Mouse (Mus musculus): ENCODE results near the gene 9430097D07Rik. TPM values are rescaled to one million over a fixed set of nuclear protein-coding genes. Genes with fewer than 3 reads are reported as not detected.

Gene 9430097D07Rik
- total and polyA plus RNA-seq, 3 experiments = not detected

- no peaks in the 10 kb centered on the region for H3K79me2 ChIP-seq (replicated peaks; ENCODE audit: control insufficient read depth, extremely low read depth, insufficient read depth, poor library complexity, severe bottlenecking)
- in situ Hi-C loops (cut with MboI; ENCODE audit: low pct_ligation_motif_present, low pct_unique_long_range_greater_than_20kb, low sequenced_read_pairs) = no loop called here
- peaks cover 0 to 19% of the 10 kb centered on the region in 2 experiments for H3K36me3 ChIP-seq (replicated peaks in 1 of 2; ENCODE audit: control insufficient read depth in 1 of 2, insufficient read depth in 1 of 2, low read length in 1 of 2)
- peaks cover 16 to 36% of the 10 kb centered on the region in 2 experiments for H3K4me1 ChIP-seq (ENCODE audit: control insufficient read depth in 1 of 2, insufficient read depth in 2 of 2)
- no peak overlapping the region for H3K4me3 ChIP-seq (replicated peaks in 1 of 3; ENCODE audit: low read depth in 2 of 3, low read length in 2 of 3, poor library complexity in 1 of 3)
- dilution Hi-C loops (cut with MboI; ENCODE audit: extremely low pct_ligation_motif_present, extremely low pct_unique_long_range_greater_than_20kb, low sequenced_read_pairs) = no loop called here
- H3K9ac ChIP-seq (ENCODE audit: insufficient read depth, low read depth) = no peak overlapping the region
- no peak for DNase-seq (ENCODE audit: extremely low read depth)
- H3K27me3 ChIP-seq (replicated peaks) = no peaks in the 10 kb centered on the region
- no peak for TF ChIP-seq IRF4 (IDR thresholded peaks at IDR 0.05; ENCODE audit: low read depth, low read length)
- H3K9me3 ChIP-seq (replicated peaks; ENCODE audit: low read length) = no peaks in the 10 kb centered on the region
- H3K4me2 ChIP-seq (ENCODE audit: insufficient read depth, low read depth, poor library complexity, severe bottlenecking) = no peak overlapping the region
- no peak overlapping the region for H3K27ac ChIP-seq (ENCODE audit: insufficient read depth, low read depth)
Measured at GRCm38 (mm10) chr2:32546951-32547350, 28.5 kb downstream of the 9430097D07Rik start.

- H3K27me3 ChIP-seq (replicated peaks) = no peaks in the 10 kb centered on the region
- TF ChIP-seq CHD2 (IDR thresholded peaks at IDR 0.05; ENCODE audit: low read length) (no peak), CHD1 (IDR thresholded peaks at IDR 0.05; ENCODE audit: low read depth, low read length) (no peak), SMC3 (IDR thresholded peaks at IDR 0.05; ENCODE audit: low read depth, low read length) (no peak), PAX5 (IDR thresholded peaks at IDR 0.05; ENCODE audit: low read length) (no peak), EP300 (IDR thresholded peaks at IDR 0.05; ENCODE audit: low read length) (no peak), HCFC1 (IDR thresholded peaks at IDR 0.05; ENCODE audit: low read depth, low read length) (no peak), POLR2A (IDR thresholded peaks at IDR 0.05; ENCODE audit: low read depth, low read length) (no peak), ZKSCAN1 (IDR thresholded peaks at IDR 0.05; ENCODE audit: borderline replicate concordance, low read depth, low read length) (no peak), NELFE (IDR thresholded peaks at IDR 0.05; ENCODE audit: low read depth, low read length) (no peak), UBTF (IDR thresholded peaks at IDR 0.05; ENCODE audit: low read depth, low read length) (no peak), ZNF384 (IDR thresholded peaks at IDR 0.05; ENCODE audit: low read depth, low read length) (no peak), ETS1 (conservative IDR thresholded peaks at IDR 0.05; ENCODE audit: low read depth, low read length) (no peak), MAZ (IDR thresholded peaks at IDR 0.05; ENCODE audit: low read depth, low read length) (no peak)
- H3K36me3 ChIP-seq (replicated peaks in 1 of 2; ENCODE audit: control insufficient read depth in 1 of 2, insufficient read depth in 1 of 2, low read length in 1 of 2) = peaks cover 0 to 11% of the 10 kb centered on the region in 2 experiments
- H3K4me2 ChIP-seq (ENCODE audit: insufficient read depth, low read depth, poor library complexity, severe bottlenecking) = no peak overlapping the region
- dilution Hi-C loops (cut with MboI; ENCODE audit: extremely low pct_ligation_motif_present, extremely low pct_unique_long_range_greater_than_20kb, low sequenced_read_pairs) (no loop called here), in situ Hi-C loops (cut with MboI; ENCODE audit: low pct_ligation_motif_present, low pct_unique_long_range_greater_than_20kb, low sequenced_read_pairs) (no loop called here)
- DNase-seq (ENCODE audit: extremely low read depth) = no peak
- H3K4me1 ChIP-seq (ENCODE audit: control insufficient read depth in 1 of 2, insufficient read depth in 2 of 2) = peaks cover 16 to 49% of the 10 kb centered on the region in 2 experiments
- H3K79me2 ChIP-seq (replicated peaks; ENCODE audit: control insufficient read depth, extremely low read depth, insufficient read depth, poor library complexity, severe bottlenecking) = no peaks in the 10 kb centered on the region; the same call in 1 of the 2 replicates
- H3K9me3 ChIP-seq (replicated peaks; ENCODE audit: low read length) = no peaks in the 10 kb centered on the region
- no peak overlapping the region for H3K27ac ChIP-seq (ENCODE audit: insufficient read depth, low read depth)
- no peak overlapping the region for H3K4me3 ChIP-seq (replicated peaks in 1 of 3; ENCODE audit: low read depth in 2 of 3, low read length in 2 of 3, poor library complexity in 1 of 3)
- H3K9ac ChIP-seq (ENCODE audit: insufficient read depth, low read depth) = no peak overlapping the region
Measured at GRCm38 (mm10) chr2:32543031-32543449, 32.4 kb downstream of the 9430097D07Rik start.

- no peak for TF ChIP-seq CHD1 (IDR thresholded peaks at IDR 0.05; ENCODE audit: low read depth, low read length)
- TF ChIP-seq MAFK (IDR thresholded peaks at IDR 0.05; ENCODE audit: insufficient replicate concordance, low read length) = no peak
- TF ChIP-seq JUND (conservative IDR thresholded peaks at IDR 0.05; ENCODE audit: low read depth, low read length) = no peak
- no peak for TF ChIP-seq MAZ (IDR thresholded peaks at IDR 0.05; ENCODE audit: low read depth, low read length)
- TF ChIP-seq SIN3A (IDR thresholded peaks at IDR 0.05; ENCODE audit: low read length) = no peak
- no peak for TF ChIP-seq MYC (IDR thresholded peaks at IDR 0.05; ENCODE audit: low read depth, low read length)
- no peak for TF ChIP-seq UBTF (IDR thresholded peaks at IDR 0.05; ENCODE audit: low read depth, low read length)
- no peak for TF ChIP-seq MAX (IDR thresholded peaks at IDR 0.05; ENCODE audit: low read length)
- TF ChIP-seq HCFC1 (IDR thresholded peaks at IDR 0.05; ENCODE audit: low read depth, low read length) = no peak
- TF ChIP-seq RAD21 (IDR thresholded peaks at IDR 0.05; ENCODE audit: low read depth, low read length) = no peak
- no peak for TF ChIP-seq ETS1 (conservative IDR thresholded peaks at IDR 0.05; ENCODE audit: low read depth, low read length)
- TF ChIP-seq JUN (IDR thresholded peaks at IDR 0.05; ENCODE audit: insufficient read depth, low read depth, low read length) = no peak
- no peak for TF ChIP-seq NELFE (IDR thresholded peaks at IDR 0.05; ENCODE audit: low read depth, low read length)
- TF ChIP-seq MXI1 (IDR thresholded peaks at IDR 0.05; ENCODE audit: low read depth, low read length) = no peak
- TF ChIP-seq USF1 (IDR thresholded peaks at IDR 0.05; ENCODE audit: low read depth, low read length) = no peak
- no peak for TF ChIP-seq ZNF384 (IDR thresholded peaks at IDR 0.05; ENCODE audit: low read depth, low read length)
- TF ChIP-seq BHLHE40 (IDR thresholded peaks at IDR 0.05; ENCODE audit: low read depth, low read length) = no peak
- Histone ChIP-seq H3K79me2 (replicated peaks; ENCODE audit: control insufficient read depth, extremely low read depth, insufficient read depth, poor library complexity, severe bottlenecking) (no peaks in the 10 kb centered on the region; the same call in 1 of the 2 replicates), H3K9me3 (replicated peaks; ENCODE audit: low read length) (no peaks in the 10 kb centered on the region), H3K9ac (ENCODE audit: insufficient read depth, low read depth) (no peak overlapping the region), H3K4me2 (ENCODE audit: insufficient read depth, low read depth, poor library complexity, severe bottlenecking) (no peak overlapping the region), H3K27ac (ENCODE audit: insufficient read depth, low read depth) (no peak overlapping the region), H3K36me3 (replicated peaks in 1 of 2; ENCODE audit: control insufficient read depth in 1 of 2, insufficient read depth in 1 of 2, low read length in 1 of 2) (peaks cover 0 to 11% of the 10 kb centered on the region in 2 experiments), H3K4me1 (ENCODE audit: control insufficient read depth in 1 of 2, insufficient read depth in 2 of 2) (peaks cover 16 to 47% of the 10 kb centered on the region in 2 experiments), H3K4me3 (replicated peaks in 1 of 3; ENCODE audit: low read depth in 2 of 3, low read length in 2 of 3, poor library complexity in 1 of 3) (no peak overlapping the region), H3K27me3 (replicated peaks) (no peaks in the 10 kb centered on the region)
- dilution Hi-C loops (cut with MboI; ENCODE audit: extremely low pct_ligation_motif_present, extremely low pct_unique_long_range_greater_than_20kb, low sequenced_read_pairs) = no loop called here
- DNase-seq (ENCODE audit: extremely low read depth) = no peak
- in situ Hi-C loops (cut with MboI; ENCODE audit: low pct_ligation_motif_present, low pct_unique_long_range_greater_than_20kb, low sequenced_read_pairs) = no loop called here
Measured at GRCm38 (mm10) chr2:32541986-32542573, 33.4 kb downstream of the 9430097D07Rik start.
